Mouse (Mus musculus) cerebellum, adult 2 months (tissue): Measurements from ENCODE around the gene Vps9d1.

Experiments
- CTCF ChIP-seq: fragments of 200-500 bp; IDR thresholded peaks from 2 replicates; pipeline ENCODE4 v1.5.1; 2011; ENCODE audit warnings: low read depth, mild to moderate bottlenecking, control low read depth, low read length, moderate library complexity, borderline replicate concordance; ENCODE audit not compliant: insufficient read depth
- POLR2A ChIP-seq: fragments of 200-500 bp; IDR thresholded peaks from 2 replicates; pipeline ENCODE4 v1.6.1; 2011; ENCODE audit warnings: low read length, control low read depth, borderline replicate concordance; ENCODE audit not compliant: insufficient read depth

- TF ChIP-seq CTCF (no peak), POLR2A (no peak)
Measured at GRCm38 (mm10) chr8:123253451-123254098, 573 bp downstream of the Vps9d1 start.
